Mouse (Mus musculus) neural tube, embryonic 13.5 days (tissue): ENCODE measurements around the gene Grik3. TPM values are rescaled to one million over a fixed set of nuclear protein-coding genes. Genes with fewer than 3 reads are reported as not detected.

Experiments
- ATAC-seq: fragments of 200-750 bp; cut with Nextera tagmentation; 2 replicates; pipeline ENCODE4 v1.8.0; 2017; ENCODE audit warnings: low read depth, mild to moderate bottlenecking, moderate TSS enrichment, moderate library complexity
- H3K27ac ChIP-seq: fragments of 300-500 bp; sonication (generic); replicated peaks from 2 replicates; pipeline ENCODE4 v1.5.1; 2015; ENCODE audit warnings: moderate library complexity, mild to moderate bottlenecking, inconsistent platforms
- H3K27me3 ChIP-seq: fragments of 300-500 bp; sonication (generic); 2 replicates; pipeline ENCODE4 v1.6.1; 2015; ENCODE audit warnings: mild to moderate bottlenecking, inconsistent platforms
- H3K36me3 ChIP-seq: fragments of 300-500 bp; sonication (generic); 2 replicates; pipeline ENCODE4 v1.6.1; 2015; ENCODE audit warnings: mild to moderate bottlenecking, inconsistent platforms
- H3K4me1 ChIP-seq: fragments of 300-500 bp; sonication (generic); replicated peaks from 2 replicates; pipeline ENCODE4 v1.6.1; 2015; ENCODE audit warnings: inconsistent platforms
- H3K4me2 ChIP-seq: fragments of 300-500 bp; sonication (generic); 2 replicates; pipeline ENCODE4 v1.6.1; 2015; ENCODE audit warnings: inconsistent platforms, mild to moderate bottlenecking, moderate library complexity
- H3K4me3 ChIP-seq: fragments of 300-500 bp; sonication (generic); 2 replicates; pipeline ENCODE4 v1.5.1; 2015; ENCODE audit warnings: mild to moderate bottlenecking, inconsistent platforms
- H3K9ac ChIP-seq: fragments of 300-500 bp; sonication (generic); 2 replicates; pipeline ENCODE4 v1.6.1; 2015; ENCODE audit warnings: moderate library complexity, mild to moderate bottlenecking, inconsistent platforms
- H3K9me3 ChIP-seq: fragments of 300-500 bp; sonication (generic); 2 replicates; pipeline ENCODE4 v1.6.1; 2016; ENCODE audit warnings: inconsistent platforms
- WGBS: fragments of 180-500 bp; shearing (Covaris S2); methylation state at CpG from one replicate; pipeline ENCODE4 v1.1.7; 2015; 5-methylcytosine and 5-hydroxymethylcytosine counted together
- microRNA-seq: library from miRNA; unstranded; fragments of <30 nt; microRNA quantifications from one replicate; pipeline ENCODE4, GENCODE M21; 2016
- polyA plus RNA-seq: library from polyadenylated mRNA; unstranded; fragments of >200 nt; fragmentation: Nextera tagmentation; extraction: Ambion mirVana; gene quantifications from 2 replicates; pipeline ENCODE4 v1.2.1, GENCODE M21; 2015

Grik3 gene
- polyA plus RNA-seq, 1 experiment from 2014 or later, result 3.5 TPM

DNA sequence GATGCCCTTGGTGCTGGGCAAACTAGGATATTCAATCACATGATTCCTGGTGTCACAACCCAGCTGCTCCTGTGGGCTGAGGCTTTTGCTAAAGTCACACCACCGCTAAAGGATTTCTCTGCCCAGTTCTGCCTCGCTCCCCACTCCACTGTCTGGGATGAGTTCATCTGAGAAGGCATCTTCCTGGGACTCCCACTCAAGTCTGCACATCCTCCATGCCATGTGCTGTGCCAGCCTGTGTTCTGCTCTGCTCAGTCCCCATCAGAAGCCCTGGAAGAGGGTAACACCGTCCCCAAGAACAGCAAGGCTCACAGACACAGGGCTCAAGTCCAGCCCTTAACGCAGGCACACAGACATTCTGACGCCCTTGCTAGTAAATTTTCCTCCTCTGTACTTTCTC, 265.9 kb downstream of the Grik3 start:
- no peak overlapping the region for H3K9ac ChIP-seq
- no peaks in the 10 kb centered on the region for H3K4me1 ChIP-seq
- no peaks in the 10 kb centered on the region for H3K36me3 ChIP-seq

GRCm38 (mm10) chr4:125760326-125760725, 269.8 kb downstream of the Grik3 start:
- no peak overlapping the region for H3K4me3 ChIP-seq
- WGBS, result 82% methylated on average over 4 of the region's 4 CpGs
- no peak overlapping the region for H3K4me2 ChIP-seq
- H3K4me1 ChIP-seq, result no peaks in the 10 kb centered on the region
- H3K9me3 ChIP-seq, result no peaks in the 10 kb centered on the region
- no peaks in the 10 kb centered on the region for H3K27me3 ChIP-seq
- ATAC-seq, result no peak
- no peak overlapping the region for H3K9ac ChIP-seq
- H3K36me3 ChIP-seq, result no peaks in the 10 kb centered on the region
- no peak overlapping the region for H3K27ac ChIP-seq

More for the DNA sequence above, 265.9 kb downstream of the Grik3 start:
- no peak overlapping the region for H3K4me3 ChIP-seq
- H3K27me3 ChIP-seq, result no peaks in the 10 kb centered on the region
- H3K4me2 ChIP-seq, result no peak overlapping the region
- WGBS, result 90% methylated on average over 5 of the region's 5 CpGs
- no peak overlapping the region for H3K27ac ChIP-seq
- no peak for ATAC-seq
- H3K9me3 ChIP-seq, result 0 out of 2 replicates have a peak, but pooled peaks cover 11% of the 10 kb centered on the region

GRCm38 (mm10) chr4:125763056-125763455, 272.6 kb downstream of the Grik3 start:
- 10% methylated on average over 5 of the region's 5 CpGs for WGBS
- H3K4me1 ChIP-seq, result no peaks in the 10 kb centered on the region

More at GRCm38 (mm10) chr4:125763056-125763455, 272.6 kb downstream of the Grik3 start:
- H3K9me3 ChIP-seq, result no peaks in the 10 kb centered on the region
- ATAC-seq, result no peak
- H3K4me2 ChIP-seq, result no peak overlapping the region
- no peak overlapping the region for H3K9ac ChIP-seq
- no peaks in the 10 kb centered on the region for H3K27me3 ChIP-seq
- H3K4me3 ChIP-seq, result no peak overlapping the region
- H3K27ac ChIP-seq, result no peak overlapping the region
- H3K36me3 ChIP-seq, result no peaks in the 10 kb centered on the region

Small RNAs within 50 kb of the gene (microRNA-seq; reads per million reads assigned to microRNA genes)
- gene Mir692-2, result not detected
